Mouse (Mus musculus) thymus, adult 2 months (tissue): ENCODE measurements around the gene Rbp3.

Source experiments
- CTCF ChIP-seq: fragments of 200-500 bp; IDR thresholded peaks from 2 replicates; pipeline ENCODE4 v1.5.1; 2012; ENCODE audit warnings: mild to moderate bottlenecking, control low read depth, low read length, moderate library complexity, borderline replicate concordance; ENCODE audit not compliant: control insufficient read depth, poor library complexity, insufficient read depth; ENCODE audit errors: extremely low read depth
- POLR2A ChIP-seq: fragments of 200-500 bp; IDR thresholded peaks from 2 replicates; pipeline ENCODE4 v1.6.1; 2012; ENCODE audit warnings: mild to moderate bottlenecking, low read length, control low read depth, moderate library complexity; ENCODE audit not compliant: control insufficient read depth, poor library complexity, insufficient read depth; ENCODE audit errors: extremely low read depth

DNA sequence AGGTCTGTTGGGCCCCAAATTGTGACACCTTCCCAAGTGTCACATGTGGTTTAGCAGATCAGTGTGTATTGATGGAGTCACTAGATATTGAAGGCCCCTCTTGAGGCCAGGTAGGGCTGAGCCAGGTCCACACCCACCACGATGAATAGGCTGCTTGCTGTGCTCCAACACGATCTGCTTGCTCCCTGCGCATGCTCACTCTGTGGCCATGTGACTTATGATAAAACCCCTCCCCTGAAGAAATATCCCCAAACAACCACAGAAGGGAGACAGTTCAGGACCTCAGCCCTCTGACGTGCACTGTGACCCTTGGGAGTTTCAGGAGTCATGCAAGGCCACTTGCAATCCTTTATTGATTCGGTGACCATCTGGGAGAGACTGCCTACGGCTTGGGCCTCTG lies 7.7 kb upstream of the Rbp3 start:
- TF ChIP-seq CTCF: no peak
- TF ChIP-seq POLR2A: no peak
